17 mouse cellular contexts compared by ENCODE assay signal in the genomic region with DNA sequence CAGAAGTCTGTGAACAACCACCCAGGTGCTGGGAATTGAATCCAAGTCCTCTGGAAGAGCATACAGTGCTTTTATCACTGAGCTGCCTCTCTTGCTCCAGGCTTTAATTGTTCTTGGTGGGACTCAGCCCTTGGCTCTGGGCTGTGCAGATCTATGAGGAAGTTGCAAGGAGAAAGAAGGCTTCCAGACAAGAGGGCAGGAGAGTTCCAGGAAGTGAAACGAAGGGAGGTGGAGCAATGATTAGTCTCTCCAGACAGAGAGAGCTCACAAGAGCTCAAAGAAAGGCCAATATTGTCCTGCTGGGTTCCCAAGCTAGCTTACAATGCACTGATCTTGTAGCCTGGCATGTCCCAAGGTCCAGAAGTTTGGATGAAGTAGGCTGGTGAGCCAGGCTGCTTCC. TPM values are rescaled to one million over a fixed set of nuclear protein-coding genes. Genes with fewer than 3 reads are reported as not detected.
DNase-seq lines count a peak whose midpoint lies in the region; ATAC-seq and TF ChIP-seq lines count a peak whose summit lies in the region.
"Had no signal": no experiment of that assay in that cellular context is flagged by ENCODE, and none has a peak within 500 bp of the region (broad histone marks: within the 10 kb centered on the region; RNA-seq: fewer than 3 reads in every experiment).

No protein-coding gene starts in this region.

- peaks cover 44% of the 10 kb centered on the region for H3K4me1 ChIP-seq in forebrain, embryonic 10.5 days
- H3K4me1 ChIP-seq in forebrain, embryonic 12.5 days = peaks cover 34% of the 10 kb centered on the region
- H3K4me1 ChIP-seq in lung, postnatal 0 days (ENCODE audit: insufficient read depth, low read depth, low read length) = no peaks in the 10 kb centered on the region
- H3K4me1 ChIP-seq in small intestine, adult 2 months (ENCODE audit: control insufficient read depth, insufficient read depth, insufficient read length, low read length) = peaks cover 5% of the 10 kb centered on the region; the same call in 1 of the 2 replicates

- H3K36me3 ChIP-seq in forebrain, embryonic 10.5 days (replicated peaks) = peaks cover 11% of the 10 kb centered on the region; the same call in 1 of the 2 replicates
- no peaks in the 10 kb centered on the region; the same call in 1 of the 2 replicates for H3K36me3 ChIP-seq in forebrain, embryonic 12.5 days (replicated peaks)
- no peaks in the 10 kb centered on the region; the same call in 1 of the 2 replicates for H3K36me3 ChIP-seq in lung, postnatal 0 days (ENCODE audit: insufficient read depth, low read length)
- H3K36me3 ChIP-seq in small intestine, adult 2 months (ENCODE audit: control insufficient read depth, insufficient read depth, low read length) = peaks cover 3% of the 10 kb centered on the region
- H3K36me3 ChIP-seq: midbrain, embryonic 12.5 days had no signal

- DNase-seq in forebrain, embryonic 10.5 days (ENCODE audit: extremely low spot score, low spot score) = no peak
- peak; percentile 50 for DNase-seq in lung, postnatal 0 days (ENCODE audit: low spot score)
- no peak for DNase-seq in lung, postnatal 4 days
- DNase-seq in ovary, postnatal 10 days (ENCODE audit: low spot score) = no peak
- no peak for DNase-seq in kidney, adult 8-10 months
- DNase-seq: cerebellum, adult 9-11 months; kidney, postnatal 10 days; liver; lung, embryonic 14.5 days; right cerebral cortex, postnatal 4 days; thymus, postnatal 25 days had no signal

- TF ChIP-seq CTCF in lung, postnatal 0 days (IDR thresholded peaks at IDR 0.05) = no peak
- TF ChIP-seq CTCF in small intestine, adult 2 months (IDR thresholded peaks at IDR 0.05; ENCODE audit: extremely low read depth, insufficient read length, insufficient replicate concordance, low read depth, low read length) = no peak

- no peak overlapping the region for H3K4me3 ChIP-seq in forebrain, embryonic 10.5 days
- H3K4me3 ChIP-seq in forebrain, embryonic 12.5 days (replicated peaks) = no peak overlapping the region
- no peak overlapping the region for H3K4me3 ChIP-seq in lung, postnatal 0 days (ENCODE audit: low read depth, low read length)
- no peak overlapping the region for H3K4me3 ChIP-seq in small intestine, adult 2 months (ENCODE audit: low read depth, low read length)
- H3K4me3 ChIP-seq: embryonic facial prominence, embryonic 10.5 days; erythroblast, embryonic 14.5 days; midbrain, embryonic 12.5 days had no signal

- no peak for ATAC-seq in forebrain, embryonic 12.5 days (ENCODE audit: low FRiP score)
- no peak for ATAC-seq in lung, postnatal 0 days
- ATAC-seq in common myeloid progenitor, adult 5-6 weeks (replicated peaks; ENCODE audit: low read depth, poor library complexity, severe bottlenecking) = peak; percentile 59

- H3K9me3 ChIP-seq in forebrain, embryonic 10.5 days = no peaks in the 10 kb centered on the region
- no peaks in the 10 kb centered on the region for H3K9me3 ChIP-seq in forebrain, embryonic 12.5 days
- H3K9me3 ChIP-seq in lung, postnatal 0 days (ENCODE audit: low read length) = no peaks in the 10 kb centered on the region
- H3K9me3 ChIP-seq: embryonic facial prominence, embryonic 10.5 days; midbrain, embryonic 12.5 days had no signal

- no peak for TF ChIP-seq POLR2A in small intestine, adult 2 months (IDR thresholded peaks at IDR 0.05; ENCODE audit: low read depth, low read length)

- 73% methylated on average over 1 of the region's 1 CpGs for WGBS in forebrain, embryonic 10.5 days
- WGBS in forebrain, embryonic 12.5 days = 62% methylated on average over 1 of the region's 1 CpGs
- 20% methylated on average over 1 of the region's 1 CpGs for WGBS in lung, postnatal 0 days
- whole genome bisulfite sequencing in small intestine, adult 2 months = 6% methylated on average over 1 of the region's 1 CpGs

- H3K27me3 ChIP-seq in forebrain, embryonic 10.5 days (ENCODE audit: poor library complexity, severe bottlenecking) = peaks cover 27% of the 10 kb centered on the region
- no peaks in the 10 kb centered on the region for H3K27me3 ChIP-seq in forebrain, embryonic 12.5 days
- H3K27me3 ChIP-seq in lung, postnatal 0 days (replicated peaks; ENCODE audit: insufficient read depth, low read length) = no peaks in the 10 kb centered on the region
- H3K27me3 ChIP-seq in small intestine, adult 2 months (ENCODE audit: control insufficient read depth, insufficient read depth, low read length) = no peaks in the 10 kb centered on the region

- H3K4me2 ChIP-seq in forebrain, embryonic 12.5 days = no peak overlapping the region
- H3K4me2 ChIP-seq in lung, postnatal 0 days (replicated peaks; ENCODE audit: low read depth, low read length) = no peak overlapping the region
- H3K4me2 ChIP-seq: lung, embryonic 14.5 days; midbrain, embryonic 12.5 days had no signal

- peak overlapping the region; percentile 22; the same call in 1 of the 2 replicates for H3K27ac ChIP-seq in forebrain, embryonic 10.5 days
- no peak overlapping the region for H3K27ac ChIP-seq in forebrain, embryonic 12.5 days
- H3K27ac ChIP-seq in lung, postnatal 0 days (ENCODE audit: low read length) = no peak overlapping the region
- peak overlapping the region; percentile 48 for H3K27ac ChIP-seq in small intestine, adult 2 months (ENCODE audit: insufficient read depth, low read depth, low read length)
- H3K27ac ChIP-seq: embryonic facial prominence, embryonic 10.5 days; midbrain, embryonic 12.5 days had no signal

- no peak overlapping the region for H3K9ac ChIP-seq in forebrain, embryonic 12.5 days
- H3K9ac ChIP-seq in lung, postnatal 0 days (replicated peaks; ENCODE audit: low read depth) = no peak overlapping the region
- H3K9ac ChIP-seq: lung, embryonic 14.5 days; midbrain, embryonic 12.5 days had no signal

- no peak for TF ChIP-seq EP300 in lung, postnatal 0 days (IDR thresholded peaks at IDR 0.05)

RNA-seq across cellular contexts. Expression of a gene that starts 27.4 kb away (rescaled TPM):
- 19.6 and 20.5 TPM in 2 replicates for polyA plus RNA-seq in forebrain, embryonic 10.5 days (2016; fragmentation: Nextera tagmentation; extraction: Ambion mirVana)
- 39.5 and 39.8 TPM in 2 replicates for polyA plus RNA-seq in forebrain, embryonic 12.5 days (2016; fragmentation: Nextera tagmentation; extraction: Ambion mirVana)
- 9.0 and 10.4 TPM in 2 replicates for polyA plus RNA-seq in lung, postnatal 0 days (2015; fragmentation: Nextera tagmentation; extraction: Ambion mirVana)
- total RNA-seq in common myeloid progenitor, adult 5-6 weeks (2017) = 6.7 and 13.9 TPM in 2 replicates
- polyA plus RNA-seq in small intestine, adult 2 months (2012; rRNA removed) = 89.3 and 150 TPM in 2 replicates

Comparison
In these comparisons a context has a peak if more than half of its experiments do, and no peak if none do; other contexts are left out.
1. H3K27ac ChIP-seq: peak in forebrain, embryonic 10.5 days (single experiment) and small intestine, adult 2 months (single experiment); none in forebrain, embryonic 12.5 days (single experiment) and lung, postnatal 0 days (single experiment).